Mouse (Mus musculus): ENCODE measurements around the gene Gje1.

DNA sequence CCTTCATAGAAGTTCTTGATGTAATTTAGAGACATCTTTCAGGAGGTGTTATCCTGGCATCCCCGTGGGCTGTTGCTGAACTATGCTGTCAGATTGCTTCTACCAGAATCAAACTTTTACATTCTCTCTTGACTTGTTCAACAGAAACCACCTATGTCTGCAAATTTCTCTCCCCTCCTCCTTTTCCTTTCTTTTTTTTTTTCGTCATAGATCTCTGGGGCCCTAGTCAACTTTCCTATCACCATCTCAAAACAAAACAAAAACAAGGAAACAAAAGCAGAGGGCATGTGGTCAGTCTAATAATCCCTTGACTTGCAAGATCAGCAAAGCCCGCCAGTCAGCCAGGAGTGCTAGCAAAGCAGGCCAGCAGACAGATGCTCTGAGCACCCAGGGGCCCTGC is at the start of gene Gje1:
- TF ChIP-seq POLR2A (IDR thresholded peaks at IDR 0.05; ENCODE audit: borderline replicate concordance, extremely low read depth, low read depth, low read length) (no peak), CTCF (IDR thresholded peaks at IDR 0.05; ENCODE audit: insufficient read depth, low read length) (no peak)

Data from lung, adult 2 months (tissue).